Mouse (Mus musculus) spleen, adult 2 months (tissue): ENCODE measurements around the gene Dqx1. TPM values are rescaled to one million over a fixed set of nuclear protein-coding genes. Genes with fewer than 3 reads are reported as not detected.
A peak's percentile ranks its signal among the peaks of the same experiment; 100 is the strongest.

ENCODE experiments used
- DNase-seq, 2 experiments: peaks; one replicate each; pipeline versions ENCODE4 v3.0.0 to v3.0.0-alpha.2; 2012 to 2021; ENCODE audit warnings: low spot score in 2 of 2, low read depth in 1 of 2
- H3K27ac ChIP-seq: fragments of 200-500 bp; 2 replicates; pipeline ENCODE4 v1.5.1; 2012; ENCODE audit warnings: low read length, inconsistent platforms; ENCODE audit not compliant: insufficient read depth
- H3K27me3 ChIP-seq: fragments of 200-500 bp; 2 replicates; pipeline ENCODE4 v1.6.1; 2012; ENCODE audit warnings: mild to moderate bottlenecking, moderate library complexity, low read length, inconsistent platforms; ENCODE audit not compliant: control insufficient read depth, insufficient read depth
- H3K36me3 ChIP-seq: fragments of 200-500 bp; 2 replicates; pipeline ENCODE4 v1.6.1; 2012; ENCODE audit warnings: mild to moderate bottlenecking, low read length, inconsistent platforms; ENCODE audit not compliant: control insufficient read depth, insufficient read depth
- H3K4me1 ChIP-seq: fragments of 200-500 bp; 2 replicates; pipeline ENCODE4 v1.6.1; 2011; ENCODE audit warnings: inconsistent platforms; ENCODE audit not compliant: control insufficient read depth, insufficient read depth, insufficient read length
- H3K4me3 ChIP-seq: fragments of 200-500 bp; 2 replicates; pipeline ENCODE4 v1.5.1; 2011; ENCODE audit warnings: mild to moderate bottlenecking, inconsistent platforms; ENCODE audit not compliant: insufficient read depth, insufficient read length; ENCODE audit errors: extremely low read depth
- CTCF ChIP-seq: fragments of 200-500 bp; IDR thresholded peaks from 2 replicates; pipeline ENCODE4 v1.5.1; 2011; ENCODE audit warnings: mild to moderate bottlenecking, inconsistent platforms; ENCODE audit not compliant: insufficient read depth, insufficient read length, insufficient replicate concordance; ENCODE audit errors: extremely low read depth
- POLR2A ChIP-seq: fragments of 200-500 bp; IDR thresholded peaks from 2 replicates; pipeline ENCODE4 v1.6.1; 2011; ENCODE audit warnings: low read depth, low read length, inconsistent platforms
- WGBS: fragments of 180-500 bp; shearing (Covaris S2); methylation state at CpG from one replicate; pipeline ENCODE4 v1.1.7; 2018; 5-methylcytosine and 5-hydroxymethylcytosine counted together
- polyA plus RNA-seq: library from polyadenylated mRNA; depleted of rRNA; stranded (reverse); fragments of >200 nt; gene quantifications from 2 replicates; pipeline ENCODE4 v1.2.3, GENCODE M21; 2012

The Dqx1 gene
- polyA plus RNA-seq, 1 experiment: 2.7 TPM

DNA sequence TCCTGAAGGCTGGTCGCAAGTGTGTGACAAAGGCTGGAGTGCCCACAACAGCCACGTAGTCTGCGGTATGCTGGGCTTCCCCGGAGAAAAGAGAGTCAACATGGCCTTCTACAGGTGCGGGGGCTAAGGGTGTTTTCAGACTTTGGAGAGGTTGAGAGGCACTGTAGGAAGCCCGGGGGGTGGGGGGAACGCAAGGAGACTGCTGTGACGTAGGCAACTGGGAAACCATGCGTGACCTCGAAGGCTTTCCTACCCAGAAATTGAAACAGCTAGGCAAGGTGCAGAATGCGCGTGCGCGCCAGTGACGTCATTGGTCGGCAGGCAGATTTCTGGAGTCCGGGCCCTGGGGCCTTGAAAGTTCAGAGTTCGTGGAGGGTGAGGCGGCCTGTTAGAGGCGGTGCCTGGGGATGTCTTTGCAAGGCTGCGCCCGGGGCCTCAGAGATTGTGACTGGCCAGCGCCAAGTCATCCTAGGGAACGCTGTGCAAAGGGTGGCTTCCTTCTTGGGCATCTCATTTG is 19.1 kb upstream of the Dqx1 start:
- H3K27ac ChIP-seq: peak overlapping the region; percentile 85
- no peaks in the 10 kb centered on the region for H3K36me3 ChIP-seq
- peaks cover 7% of the 10 kb centered on the region; the same call in 1 of the 2 replicates for H3K4me1 ChIP-seq
- peak overlapping the region; percentile 51 for H3K4me3 ChIP-seq
- TF ChIP-seq CTCF (no peak), POLR2A (no peak)
- H3K27me3 ChIP-seq: no peaks in the 10 kb centered on the region
- 23% methylated on average over 24 of the region's 24 CpGs for WGBS
- peak; percentile 81 to 94 for DNase-seq

DNA sequence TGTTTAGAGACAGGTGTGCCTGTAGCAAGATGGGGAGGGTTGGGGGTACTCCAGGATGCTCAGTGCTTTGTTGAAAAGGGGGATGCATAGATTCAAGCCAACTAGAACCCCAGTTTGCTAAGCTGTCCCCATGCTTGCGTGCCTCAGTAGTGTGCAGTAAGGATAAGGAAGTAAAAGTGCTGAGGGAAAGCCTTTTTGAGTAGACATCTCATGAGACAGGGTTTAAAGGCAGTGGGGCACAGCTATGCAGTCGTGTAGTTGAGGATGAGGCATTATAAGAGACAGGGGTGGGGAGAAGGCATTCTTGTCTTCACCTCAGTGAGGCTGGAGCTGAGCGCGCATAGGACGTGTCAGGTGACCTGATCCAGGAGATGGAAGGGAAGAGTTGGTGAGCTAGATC is 17.0 kb upstream of the Dqx1 start:
- Histone ChIP-seq H3K4me1 (peaks cover 11% of the 10 kb centered on the region; the same call in 1 of the 2 replicates), H3K27me3 (no peaks in the 10 kb centered on the region), H3K27ac (0 out of 2 replicates have a peak overlapping the region, but pooled peaks have one; percentile 48), H3K4me3 (no peak overlapping the region), H3K36me3 (no peaks in the 10 kb centered on the region)
- no peak for TF ChIP-seq CTCF
- TF ChIP-seq POLR2A: no peak
- no peak for DNase-seq
- 83% methylated on average over 5 of the region's 5 CpGs for WGBS

GRCm38 (mm10) chr6:83043561-83043960 is 14.1 kb upstream of the Dqx1 start:
- Histone ChIP-seq H3K4me1 (peaks cover 7% of the 10 kb centered on the region; the same call in 1 of the 2 replicates), H3K4me3 (no peak overlapping the region), H3K27me3 (no peaks in the 10 kb centered on the region), H3K27ac (no peak overlapping the region; the same call in 1 of the 2 replicates), H3K36me3 (no peaks in the 10 kb centered on the region)
- 87% methylated on average over 6 of the region's 6 CpGs for WGBS
- DNase-seq: no peak
- TF ChIP-seq CTCF: no peak
- no peak for TF ChIP-seq POLR2A

- no peaks in the 10 kb centered on the region for H3K27me3 ChIP-seq
- H3K4me3 ChIP-seq: no peak overlapping the region
- no peak for TF ChIP-seq POLR2A
- TF ChIP-seq CTCF: no peak
- H3K4me1 ChIP-seq: peaks cover 5% of the 10 kb centered on the region; the same call in 1 of the 2 replicates
- H3K27ac ChIP-seq: no peak overlapping the region; the same call in 1 of the 2 replicates
- no peak for DNase-seq
- WGBS: 92% methylated on average over 5 of the region's 5 CpGs
- no peaks in the 10 kb centered on the region for H3K36me3 ChIP-seq
These were observed 13.7 kb upstream of the Dqx1 start for GRCm38 (mm10) chr6:83043993-83044392.

DNA sequence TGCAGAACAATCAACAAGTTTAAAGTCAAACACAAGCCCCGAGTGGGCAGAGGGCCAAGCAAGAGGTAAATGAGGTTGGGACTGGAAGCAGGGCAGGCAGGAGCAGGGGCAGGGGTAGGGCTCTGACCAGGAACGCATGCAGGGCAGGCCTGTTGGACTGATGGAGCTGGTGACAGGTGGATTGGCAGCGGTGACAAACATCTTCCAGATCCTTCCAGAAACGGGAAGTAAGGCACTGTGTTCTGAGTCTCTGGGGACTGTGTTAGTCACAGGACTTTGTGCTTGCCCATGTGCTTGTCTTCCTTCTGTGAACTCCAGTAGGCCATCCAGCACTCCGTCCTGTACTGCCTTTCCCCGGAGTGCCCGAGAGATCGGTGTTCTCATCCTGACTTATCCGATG is 12.9 kb upstream of the Dqx1 start:
- peaks cover 5% of the 10 kb centered on the region; the same call in 1 of the 2 replicates for H3K4me1 ChIP-seq

DNA sequence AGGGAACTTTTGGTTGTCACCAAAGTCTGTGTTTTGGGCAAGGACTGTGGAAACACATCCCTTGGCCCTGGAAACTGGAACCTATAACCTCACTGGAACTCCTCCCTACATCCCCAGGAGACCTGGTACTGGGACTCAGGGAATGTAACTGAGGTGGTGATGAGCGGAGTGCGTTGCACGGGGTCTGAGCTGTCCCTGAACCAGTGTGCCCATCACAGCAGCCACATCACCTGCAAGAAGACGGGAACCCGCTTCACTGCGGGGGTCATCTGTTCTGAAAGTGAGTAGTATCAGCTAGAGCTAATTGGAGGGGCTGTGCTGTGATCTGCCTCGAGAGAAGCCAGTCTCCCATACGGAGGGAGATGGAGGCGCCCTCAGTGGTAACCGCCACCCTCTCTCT is 8.3 kb upstream of the Dqx1 start:
- Histone ChIP-seq H3K36me3 (peaks cover 4% of the 10 kb centered on the region), H3K4me3 (no peak overlapping the region), H3K27ac (no peak overlapping the region), H3K27me3 (no peaks in the 10 kb centered on the region), H3K4me1 (peaks cover 8% of the 10 kb centered on the region; the same call in 1 of the 2 replicates)
- TF ChIP-seq CTCF (no peak), POLR2A (no peak)
- WGBS: 85% methylated on average over 10 of the region's 10 CpGs
- no peak for DNase-seq

More for the DNA sequence above, 12.9 kb upstream of the Dqx1 start:
- H3K4me3 ChIP-seq: no peak overlapping the region
- H3K36me3 ChIP-seq: no peaks in the 10 kb centered on the region
- 49% methylated on average over 9 of the region's 9 CpGs for WGBS
- no peak overlapping the region for H3K27ac ChIP-seq
- TF ChIP-seq CTCF: no peak
- no peak for TF ChIP-seq POLR2A
- no peaks in the 10 kb centered on the region for H3K27me3 ChIP-seq
- peak in 1 of 2 experiments; percentile 59 for DNase-seq

GRCm38 (mm10) chr6:83053136-83053960 is 4.3 kb upstream of the Dqx1 start:
- TF ChIP-seq POLR2A: no peak
- TF ChIP-seq CTCF: no peak

More at GRCm38 (mm10) chr6:83053136-83053960, 4.3 kb upstream of the Dqx1 start:
- H3K4me1 ChIP-seq: peaks cover 7% of the 10 kb centered on the region; the same call in 1 of the 2 replicates
- H3K27ac ChIP-seq: peak overlapping the region; percentile 73
- 7% methylated on average over 26 of the region's 26 CpGs for WGBS
- no peak for DNase-seq
- H3K27me3 ChIP-seq: no peaks in the 10 kb centered on the region
- H3K36me3 ChIP-seq: peaks cover 15% of the 10 kb centered on the region
- peak overlapping the region; percentile 93 for H3K4me3 ChIP-seq
